19 mouse cellular contexts compared by ENCODE assay signal in genomic region chr19:9937428-9937827, GRCm38 (mm10).
"Had no signal": no experiment of that assay in that cellular context is flagged by ENCODE, and none has a peak within 500 bp of the region (broad histone marks: within the 10 kb centered on the region; RNA-seq: fewer than 3 reads in every experiment).

No protein-coding gene starts in this region.

- H3K4me2 ChIP-seq: kidney, embryonic 15.5 days; midbrain, embryonic 15.5 days; neural tube, embryonic 12.5 days; neural tube, embryonic 15.5 days had no signal

- H3K9ac ChIP-seq: kidney, embryonic 15.5 days; liver, embryonic 15.5 days; midbrain, embryonic 15.5 days; neural tube, embryonic 12.5 days; neural tube, embryonic 15.5 days had no signal

- DNase-seq: kidney, adult 11 months; kidney, adult 8-10 months; kidney, postnatal 10 days; kidney, postnatal 36 days; layer of hippocampus, postnatal 36 days; lung, adult 2 months; lung, postnatal 14 days; lung, postnatal 4 days; right cerebral cortex, adult 18-20 months; right cerebral cortex, postnatal 14 days; right cerebral cortex, postnatal 4 days; thymus, adult 18-20 months had no signal

- H3K36me3 ChIP-seq: kidney, embryonic 15.5 days; liver, embryonic 15.5 days; midbrain, embryonic 10.5 days; midbrain, embryonic 15.5 days; neural tube, embryonic 12.5 days; neural tube, embryonic 15.5 days had no signal

- H3K4me3 ChIP-seq: kidney, embryonic 15.5 days; left cerebral cortex, adult 2 months; midbrain, embryonic 10.5 days; midbrain, embryonic 15.5 days; neural tube, embryonic 12.5 days; neural tube, embryonic 15.5 days had no signal

- H3K4me1 ChIP-seq: midbrain, embryonic 15.5 days; neural tube, embryonic 12.5 days; neural tube, embryonic 15.5 days had no signal

- H3K27ac ChIP-seq: kidney, embryonic 15.5 days; left cerebral cortex, adult 2 months; midbrain, embryonic 10.5 days; midbrain, embryonic 15.5 days; neural tube, embryonic 12.5 days; neural tube, embryonic 15.5 days had no signal

- ATAC-seq: midbrain, embryonic 15.5 days had no signal

- H3K27me3 ChIP-seq: kidney, embryonic 15.5 days; liver, embryonic 15.5 days; midbrain, embryonic 15.5 days; neural tube, embryonic 12.5 days; neural tube, embryonic 15.5 days had no signal

- H3K9me3 ChIP-seq: kidney, embryonic 15.5 days; liver, embryonic 15.5 days; midbrain, embryonic 10.5 days; midbrain, embryonic 15.5 days; neural tube, embryonic 12.5 days; neural tube, embryonic 15.5 days had no signal
